Mouse (Mus musculus) brain, embryonic 14.5 days (tissue): ENCODE measurements around the gene Smg1. TPM values are rescaled to one million over a fixed set of nuclear protein-coding genes. Genes with fewer than 3 reads are reported as not detected.

Experiments
- DNase-seq: peaks from one replicate; pipeline ENCODE4 v3.0.0-alpha.2; 2011; ENCODE audit warnings: low read depth
- CTCF ChIP-seq: fragments of 200-500 bp; IDR thresholded peaks from 2 replicates; pipeline ENCODE4 v1.5.1; 2012; ENCODE audit warnings: inconsistent platforms, mild to moderate bottlenecking, moderate library complexity, borderline replicate concordance; ENCODE audit not compliant: insufficient read depth, insufficient read length; ENCODE audit errors: extremely low read depth
- POLR2A ChIP-seq: fragments of 200-500 bp; IDR thresholded peaks from 2 replicates; pipeline ENCODE4 v1.6.1; 2012; ENCODE audit warnings: mild to moderate bottlenecking, inconsistent platforms, borderline replicate concordance; ENCODE audit not compliant: poor library complexity, insufficient read depth, insufficient read length, severe bottlenecking; ENCODE audit errors: extremely low read depth
- polyA plus RNA-seq: library from polyadenylated mRNA; depleted of rRNA; stranded (reverse); fragments of >200 nt; gene quantifications from 2 replicates; pipeline ENCODE4 v1.2.3, GENCODE M21; 2012

The Smg1 gene
- polyA plus RNA-seq, 1 experiment: 65.0 TPM

GRCm38 (mm10) chr7:118262409-118262808 lies 18.9 kb upstream of the Smg1 start:
- no peak for DNase-seq
- TF ChIP-seq POLR2A: no peak
- no peak for TF ChIP-seq CTCF

- TF ChIP-seq CTCF (no peak), POLR2A (no peak)
- DNase-seq: no peak
Measured at GRCm38 (mm10) chr7:118259676-118260305, 16.3 kb upstream of the Smg1 start.

GRCm38 (mm10) chr7:118258451-118258850 lies 15.0 kb upstream of the Smg1 start:
- no peak for DNase-seq
- TF ChIP-seq POLR2A (no peak), CTCF (no peak)

- DNase-seq: no peak
- TF ChIP-seq POLR2A: no peak
- no peak for TF ChIP-seq CTCF
Measured at GRCm38 (mm10) chr7:118256740-118257139, 13.3 kb upstream of the Smg1 start.

- DNase-seq: peak; percentile 71
Measured at GRCm38 (mm10) chr7:118254460-118254859, 11.0 kb upstream of the Smg1 start.

GRCm38 (mm10) chr7:118254015-118254414 lies 10.5 kb upstream of the Smg1 start:
- DNase-seq: no peak
- TF ChIP-seq CTCF (no peak), POLR2A (no peak)

More at GRCm38 (mm10) chr7:118254460-118254859, 11.0 kb upstream of the Smg1 start:
- TF ChIP-seq POLR2A: no peak
- no peak for TF ChIP-seq CTCF

GRCm38 (mm10) chr7:118252979-118253378 lies 9.5 kb upstream of the Smg1 start:
- DNase-seq: no peak
- TF ChIP-seq CTCF (no peak), POLR2A (no peak)

- no peak for DNase-seq
- TF ChIP-seq POLR2A: no peak
- no peak for TF ChIP-seq CTCF
Measured at GRCm38 (mm10) chr7:118252349-118252748, 8.9 kb upstream of the Smg1 start.

- TF ChIP-seq CTCF (no peak), POLR2A (no peak)
- no peak for DNase-seq
Measured at GRCm38 (mm10) chr7:118251392-118252170, 8.1 kb upstream of the Smg1 start.

- DNase-seq: no peak
- no peak for TF ChIP-seq POLR2A
- TF ChIP-seq CTCF: no peak
Measured at GRCm38 (mm10) chr7:118250482-118251160, 7.2 kb upstream of the Smg1 start.

- DNase-seq: no peak
Measured at GRCm38 (mm10) chr7:118249563-118249962, 6.1 kb upstream of the Smg1 start.

More at GRCm38 (mm10) chr7:118249563-118249962, 6.1 kb upstream of the Smg1 start:
- TF ChIP-seq POLR2A (no peak), CTCF (no peak)
